Mouse (Mus musculus): ENCODE data around the gene Gm28374. TPM values are rescaled to one million over a fixed set of nuclear protein-coding genes. Genes with fewer than 3 reads are reported as not detected.

The Gm28374 gene
- polyA plus RNA-seq, 1 experiment: 0.26 TPM

GRCm38 (mm10) chr19:6037695-6038094 lies 44.4 kb downstream of the Gm28374 start:
- no peak for TF ChIP-seq USF1 (IDR thresholded peaks at IDR 0.05; ENCODE audit: low read depth)
- no peaks in the 10 kb centered on the region for H3K79me2 ChIP-seq (ENCODE audit: control insufficient read depth, insufficient read depth)
- H3K27me3 ChIP-seq (ENCODE audit: control insufficient read depth, insufficient read depth, insufficient read length): no peaks in the 10 kb centered on the region
- H3K4me2 ChIP-seq (ENCODE audit: low read depth): no peak overlapping the region
- no peak overlapping the region for H3ac ChIP-seq (ENCODE audit: control insufficient read depth, insufficient read length)
- H3K4me3 ChIP-seq: no peak overlapping the region
- H3K36me3 ChIP-seq (ENCODE audit: control insufficient read depth, insufficient read depth): no peaks in the 10 kb centered on the region

DNA sequence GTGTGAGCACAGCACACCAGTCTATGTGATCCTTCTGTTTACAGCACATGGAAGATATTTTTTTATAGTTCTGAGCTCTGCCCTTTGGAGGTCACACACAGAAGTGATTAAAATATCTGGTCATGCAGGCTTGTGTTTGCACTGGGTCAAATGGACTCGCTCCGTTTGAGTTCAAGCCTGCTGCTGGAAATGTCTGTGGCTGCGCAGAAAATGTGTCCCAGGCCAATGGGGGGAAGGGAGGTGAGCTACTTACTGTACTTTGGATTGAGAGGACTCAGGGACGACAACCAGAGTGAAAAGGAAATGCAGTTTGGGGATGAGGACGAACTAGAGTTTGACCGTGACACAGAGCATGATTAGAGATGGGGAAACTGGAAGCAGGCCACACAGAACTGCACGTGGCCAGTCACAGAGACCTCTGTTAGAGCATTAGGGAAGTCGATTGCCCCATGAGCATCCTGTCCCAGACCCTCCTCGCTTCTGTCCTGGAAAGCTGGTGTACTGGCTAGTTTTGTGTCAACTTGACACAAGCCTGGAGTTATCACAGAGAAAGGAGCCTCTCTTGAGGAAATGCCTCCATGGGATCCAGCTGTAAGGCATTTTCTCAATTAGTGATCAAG lies 46.0 kb downstream of the Gm28374 start:
- Histone ChIP-seq H3K4me3 (no peak overlapping the region), H3K36me3 (ENCODE audit: control insufficient read depth, insufficient read depth) (no peaks in the 10 kb centered on the region), H3K79me2 (ENCODE audit: control insufficient read depth, insufficient read depth) (no peaks in the 10 kb centered on the region), H3ac (ENCODE audit: control insufficient read depth, insufficient read length) (no peak overlapping the region), H3K27me3 (ENCODE audit: control insufficient read depth, insufficient read depth, insufficient read length) (no peaks in the 10 kb centered on the region), H3K4me2 (ENCODE audit: low read depth) (no peak overlapping the region)
- no peak for TF ChIP-seq MAX (IDR thresholded peaks at IDR 0.05; ENCODE audit: low read depth)
- TF ChIP-seq MYOG (IDR thresholded peaks at IDR 0.05; ENCODE audit: control insufficient read depth in 1 of 3, insufficient read depth in 1 of 3, insufficient read length in 2 of 3, low read depth in 2 of 3): no peak
- no peak for TF ChIP-seq TCF3 (IDR thresholded peaks at IDR 0.05; ENCODE audit: insufficient read length, low read depth)
- no peak for TF ChIP-seq CEBPB (IDR thresholded peaks at IDR 0.05; ENCODE audit: insufficient read depth, poor library complexity, severe bottlenecking)
- TF ChIP-seq TCF12 (IDR thresholded peaks at IDR 0.05; ENCODE audit: insufficient read depth, poor library complexity, severe bottlenecking): no peak
- TF ChIP-seq POLR2AphosphoS2 (IDR thresholded peaks at IDR 0.05; ENCODE audit: insufficient read length, low read depth): no peak
- TF ChIP-seq POLR2A (IDR thresholded peaks at IDR 0.05; ENCODE audit: insufficient read length, low read depth): no peak
- TF ChIP-seq E2F4 (IDR thresholded peaks at IDR 0.05; ENCODE audit: insufficient read depth): no peak
- TF ChIP-seq SRF (IDR thresholded peaks at IDR 0.05; ENCODE audit: control insufficient read depth, insufficient read length, low read depth): no peak
- TF ChIP-seq MYOD1 (IDR thresholded peaks at IDR 0.05; ENCODE audit: control insufficient read depth in 1 of 3, insufficient read length in 2 of 3, low read depth in 2 of 3): no peak

DNA sequence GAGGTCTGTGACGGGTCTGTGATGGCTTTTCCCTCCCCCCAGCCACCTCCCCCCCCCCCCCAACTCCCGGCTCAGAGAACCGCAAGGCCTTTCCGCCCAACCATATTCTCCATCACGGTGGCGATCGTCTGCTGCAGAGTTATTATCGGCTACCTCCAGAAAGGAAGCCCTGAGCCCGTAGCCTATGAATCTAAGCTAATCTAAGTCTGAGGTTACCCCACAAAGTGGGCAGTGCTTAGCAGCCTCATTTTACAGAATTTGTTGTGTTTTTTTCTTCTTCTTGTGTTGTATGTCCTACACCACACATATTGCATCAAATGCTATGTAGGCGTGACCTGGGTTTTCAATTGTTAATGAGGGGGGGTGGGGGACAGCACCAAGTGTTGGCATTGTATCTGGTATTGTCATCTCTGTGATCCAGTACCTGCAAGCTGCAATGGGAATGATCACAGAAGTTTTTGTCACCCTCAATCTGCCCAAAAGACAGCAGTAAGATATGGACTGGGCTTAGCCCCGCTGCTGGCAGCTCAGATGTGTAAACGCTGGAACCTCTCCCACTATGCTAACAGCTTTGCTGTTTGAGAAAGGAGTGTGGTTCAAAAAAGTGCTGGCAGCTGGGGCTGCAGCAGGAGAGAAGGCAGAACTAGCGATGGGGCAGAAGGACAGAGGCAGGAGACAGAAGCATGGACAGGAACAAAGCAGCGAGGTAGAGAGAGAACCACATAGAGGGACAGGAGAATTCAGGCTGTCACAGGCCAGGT lies 51.4 kb downstream of the Gm28374 start:
- Histone ChIP-seq H3ac (ENCODE audit: control insufficient read depth, insufficient read length) (no peak overlapping the region), H3K79me2 (ENCODE audit: control insufficient read depth, insufficient read depth) (no peaks in the 10 kb centered on the region), H3K27me3 (ENCODE audit: control insufficient read depth, insufficient read depth, insufficient read length) (peaks cover 6% of the 10 kb centered on the region), H3K4me2 (ENCODE audit: low read depth) (no peak overlapping the region), H3K36me3 (ENCODE audit: control insufficient read depth, insufficient read depth) (no peaks in the 10 kb centered on the region), H3K4me3 (no peak overlapping the region)
- TF ChIP-seq REST (IDR thresholded peaks at IDR 0.05; ENCODE audit: insufficient read depth, insufficient read length): no peak
- TF ChIP-seq CEBPB (IDR thresholded peaks at IDR 0.05; ENCODE audit: insufficient read depth, poor library complexity, severe bottlenecking): no peak

GRCm38 (mm10) chr19:6029426-6029825 lies 52.6 kb downstream of the Gm28374 start:
- Histone ChIP-seq H3K36me3 (ENCODE audit: control insufficient read depth, insufficient read depth) (no peaks in the 10 kb centered on the region), H3K4me3 (no peak overlapping the region), H3K79me2 (ENCODE audit: control insufficient read depth, insufficient read depth) (no peaks in the 10 kb centered on the region), H3ac (ENCODE audit: control insufficient read depth, insufficient read length) (no peak overlapping the region), H3K27me3 (ENCODE audit: control insufficient read depth, insufficient read depth, insufficient read length) (peaks cover 10% of the 10 kb centered on the region), H3K4me2 (ENCODE audit: low read depth) (no peak overlapping the region)
- TF ChIP-seq MYOD1 (IDR thresholded peaks at IDR 0.05; ENCODE audit: control insufficient read depth in 1 of 3, insufficient read length in 2 of 3, low read depth in 2 of 3) (no peak), SRF (IDR thresholded peaks at IDR 0.05; ENCODE audit: control insufficient read depth, insufficient read length, low read depth) (no peak), POLR2AphosphoS2 (IDR thresholded peaks at IDR 0.05; ENCODE audit: insufficient read length, low read depth) (no peak), REST (IDR thresholded peaks at IDR 0.05; ENCODE audit: insufficient read depth, insufficient read length) (no peak), TCF12 (IDR thresholded peaks at IDR 0.05; ENCODE audit: insufficient read depth, poor library complexity, severe bottlenecking) (no peak), MYOG (IDR thresholded peaks at IDR 0.05; ENCODE audit: control insufficient read depth in 1 of 3, insufficient read depth in 1 of 3, insufficient read length in 2 of 3, low read depth in 2 of 3) (no peak), USF1 (IDR thresholded peaks at IDR 0.05; ENCODE audit: low read depth) (no peak), POLR2A (IDR thresholded peaks at IDR 0.05; ENCODE audit: insufficient read length, low read depth) (no peak), CEBPB (IDR thresholded peaks at IDR 0.05; ENCODE audit: insufficient read depth, poor library complexity, severe bottlenecking) (no peak), E2F4 (IDR thresholded peaks at IDR 0.05; ENCODE audit: insufficient read depth) (no peak), MAX (IDR thresholded peaks at IDR 0.05; ENCODE audit: low read depth) (no peak), TCF3 (IDR thresholded peaks at IDR 0.05; ENCODE audit: insufficient read length, low read depth) (no peak)

DNA sequence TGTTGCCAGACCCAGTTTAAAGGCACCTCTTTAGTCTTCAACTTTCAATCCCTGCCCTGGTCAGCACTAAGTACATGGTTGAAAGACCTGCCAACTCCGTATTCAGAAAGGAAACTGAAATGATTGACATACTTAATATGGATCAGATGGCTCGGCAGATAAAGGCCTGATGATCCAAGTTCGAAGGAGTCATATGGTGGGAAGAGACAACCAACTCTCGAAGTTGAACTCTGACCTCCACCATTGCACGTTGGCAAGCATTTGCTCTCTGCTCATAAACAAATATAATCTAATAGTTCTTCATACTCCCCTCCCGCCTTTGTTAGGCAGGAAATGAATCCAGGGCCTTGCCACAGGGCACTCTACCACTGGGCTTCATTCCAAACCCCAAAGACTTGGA lies 53.1 kb downstream of the Gm28374 start:
- Histone ChIP-seq H3ac (ENCODE audit: control insufficient read depth, insufficient read length) (no peak overlapping the region), H3K4me2 (ENCODE audit: low read depth) (no peak overlapping the region), H3K4me3 (no peak overlapping the region), H3K27me3 (ENCODE audit: control insufficient read depth, insufficient read depth, insufficient read length) (peaks cover 10% of the 10 kb centered on the region), H3K36me3 (ENCODE audit: control insufficient read depth, insufficient read depth) (no peaks in the 10 kb centered on the region), H3K79me2 (ENCODE audit: control insufficient read depth, insufficient read depth) (no peaks in the 10 kb centered on the region)
- no peak for TF ChIP-seq POLR2A (IDR thresholded peaks at IDR 0.05; ENCODE audit: insufficient read length, low read depth)
- no peak for TF ChIP-seq POLR2AphosphoS2 (IDR thresholded peaks at IDR 0.05; ENCODE audit: insufficient read length, low read depth)
- no peak for TF ChIP-seq REST (IDR thresholded peaks at IDR 0.05; ENCODE audit: insufficient read depth, insufficient read length)
- TF ChIP-seq MYOG (IDR thresholded peaks at IDR 0.05; ENCODE audit: control insufficient read depth in 1 of 3, insufficient read depth in 1 of 3, insufficient read length in 2 of 3, low read depth in 2 of 3): no peak
- no peak for TF ChIP-seq MAX (IDR thresholded peaks at IDR 0.05; ENCODE audit: low read depth)
- no peak for TF ChIP-seq TCF12 (IDR thresholded peaks at IDR 0.05; ENCODE audit: insufficient read depth, poor library complexity, severe bottlenecking)
- TF ChIP-seq TCF3 (IDR thresholded peaks at IDR 0.05; ENCODE audit: insufficient read length, low read depth): no peak
- TF ChIP-seq MYOD1 (IDR thresholded peaks at IDR 0.05; ENCODE audit: control insufficient read depth in 1 of 3, insufficient read length in 2 of 3, low read depth in 2 of 3): no peak
- TF ChIP-seq E2F4 (IDR thresholded peaks at IDR 0.05; ENCODE audit: insufficient read depth): no peak
- no peak for TF ChIP-seq USF1 (IDR thresholded peaks at IDR 0.05; ENCODE audit: low read depth)

Other genes with a start within 250 kb of the Gm28374 start
- gene Frmd8, start 207.0 kb downstream of the Gm28374 start, polyA plus RNA-seq (2012; fragmentation: generic; extraction: Trizol): 22.3 TPM
- gene Slc25a45, start 204.4 kb downstream of the Gm28374 start, polyA plus RNA-seq (2012; fragmentation: generic; extraction: Trizol): 5.2 TPM
- gene Tigd3, start 188.1 kb downstream of the Gm28374 start, polyA plus RNA-seq (2012; fragmentation: generic; extraction: Trizol): 0.31 TPM
- 78.5 TPM for gene Dpf2, start 169.2 kb downstream of the Gm28374 start, polyA plus RNA-seq (2012; fragmentation: generic; extraction: Trizol)
- 16.2 TPM for gene Cdc42ep2, start 157.4 kb downstream of the Gm28374 start, polyA plus RNA-seq (2012; fragmentation: generic; extraction: Trizol)
- gene Pola2, start 118.1 kb downstream of the Gm28374 start, polyA plus RNA-seq (2012; fragmentation: generic; extraction: Trizol): 11.9 TPM
- not detected for gene Slc22a20, start 96.1 kb downstream of the Gm28374 start, polyA plus RNA-seq (2012; fragmentation: generic; extraction: Trizol)
- gene Capn1, start 66.4 kb downstream of the Gm28374 start, polyA plus RNA-seq (2012; fragmentation: generic; extraction: Trizol): 110 TPM
- gene Syvn1, start 35.7 kb downstream of the Gm28374 start, polyA plus RNA-seq (2012; fragmentation: generic; extraction: Trizol): 24.3 TPM
- gene Mrpl49, start 24.5 kb downstream of the Gm28374 start, polyA plus RNA-seq (2012; fragmentation: generic; extraction: Trizol): 43.0 TPM
- gene Fau, start 24.4 kb downstream of the Gm28374 start, polyA plus RNA-seq (2012; fragmentation: generic; extraction: Trizol): 2,772 TPM
- gene Znhit2, start 21.1 kb downstream of the Gm28374 start, polyA plus RNA-seq (2012; fragmentation: generic; extraction: Trizol): 44.3 TPM
- gene Tm7sf2, start 13.9 kb downstream of the Gm28374 start, polyA plus RNA-seq (2012; fragmentation: generic; extraction: Trizol): 37.1 TPM
- gene Vps51, start 5.0 kb downstream of the Gm28374 start, polyA plus RNA-seq (2012; fragmentation: generic; extraction: Trizol): 49.1 TPM
- 0.13 TPM for gene Tmem262, start 2.2 kb downstream of the Gm28374 start, polyA plus RNA-seq (2012; fragmentation: generic; extraction: Trizol)
- gene Zfpl1, start 2.7 kb upstream of the Gm28374 start, polyA plus RNA-seq (2012; fragmentation: generic; extraction: Trizol): 68.5 TPM
- 7.7 TPM for gene Cdca5, start 2.7 kb upstream of the Gm28374 start, polyA plus RNA-seq (2012; fragmentation: generic; extraction: Trizol)
- 0.07 TPM for gene AC131692.1, start 12.2 kb upstream of the Gm28374 start, polyA plus RNA-seq (2012; fragmentation: generic; extraction: Trizol)
- gene Naaladl1, start 23.5 kb upstream of the Gm28374 start, polyA plus RNA-seq (2012; fragmentation: generic; extraction: Trizol): 0.11 TPM
- gene Sac3d1, start 36.4 kb upstream of the Gm28374 start, polyA plus RNA-seq (2012; fragmentation: generic; extraction: Trizol): 27.5 TPM
- gene Snx15, start 46.0 kb upstream of the Gm28374 start, polyA plus RNA-seq (2012; fragmentation: generic; extraction: Trizol): 18.5 TPM
- 0.05 TPM for gene Batf2, start 58.7 kb upstream of the Gm28374 start, polyA plus RNA-seq (2012; fragmentation: generic; extraction: Trizol)
- gene Arl2, start 59.3 kb upstream of the Gm28374 start, polyA plus RNA-seq (2012; fragmentation: generic; extraction: Trizol): 110 TPM
- gene Majin, start 102.1 kb upstream of the Gm28374 start, polyA plus RNA-seq (2012; fragmentation: generic; extraction: Trizol): not detected
- 0.40 TPM for gene Gpha2, start 144.1 kb upstream of the Gm28374 start, polyA plus RNA-seq (2012; fragmentation: generic; extraction: Trizol)
- gene Ppp2r5b, start 153.6 kb upstream of the Gm28374 start, polyA plus RNA-seq (2012; fragmentation: generic; extraction: Trizol): 51.4 TPM
- 15.2 TPM for gene Atg2a, start 159.4 kb upstream of the Gm28374 start, polyA plus RNA-seq (2012; fragmentation: generic; extraction: Trizol)
- gene Ehd1, start 194.5 kb upstream of the Gm28374 start, polyA plus RNA-seq (2012; fragmentation: generic; extraction: Trizol): 433 TPM
- gene Cdc42bpg, start 224.2 kb upstream of the Gm28374 start, polyA plus RNA-seq (2012; fragmentation: generic; extraction: Trizol): 10.0 TPM

Data from myocyte (in vitro differentiated cells).